Mouse (Mus musculus) myocyte (in vitro differentiated cells): ENCODE measurements around the gene Olfr1032. TPM values are rescaled to one million over a fixed set of nuclear protein-coding genes. Genes with fewer than 3 reads are reported as not detected.
"Not testable (repeated sequence)": the region's sequence is repeated elsewhere in the genome, so short reads cannot be mapped to it uniquely, and the experiment has no call there.

ENCODE experiments used
- H3K27me3 ChIP-seq: one replicate; pipeline ENCODE4 v1.6.1; 2011; ENCODE audit not compliant: control insufficient read depth, insufficient read depth, insufficient read length
- H3K36me3 ChIP-seq: one replicate; pipeline ENCODE4 v1.6.1; 2011; ENCODE audit not compliant: control insufficient read depth, insufficient read depth
- H3K4me2 ChIP-seq: one replicate; pipeline ENCODE4 v1.6.1; 2011; ENCODE audit warnings: low read depth, control low read depth
- H3K4me3 ChIP-seq: one replicate; pipeline ENCODE4 v1.5.1; 2011; ENCODE audit warnings: mild to moderate bottlenecking, control low read depth, moderate library complexity
- H3K79me2 ChIP-seq: one replicate; pipeline ENCODE4 v1.6.1; 2011; ENCODE audit not compliant: control insufficient read depth, insufficient read depth
- H3ac ChIP-seq: one replicate; pipeline ENCODE4 v1.6.1; 2011; ENCODE audit not compliant: control insufficient read depth, insufficient read length
- CEBPB ChIP-seq: IDR thresholded peaks from 2 replicates; pipeline ENCODE4 v1.6.1; 2011; ENCODE audit warnings: mild to moderate bottlenecking, moderate library complexity; ENCODE audit not compliant: poor library complexity, insufficient read depth, severe bottlenecking
- E2F4 ChIP-seq: IDR thresholded peaks from one replicate; pipeline ENCODE4 v1.6.1; 2011; ENCODE audit warnings: mild to moderate bottlenecking, control low read depth, moderate library complexity; ENCODE audit not compliant: insufficient read depth
- MAX ChIP-seq: IDR thresholded peaks from one replicate; pipeline ENCODE4 v1.6.1; 2011; ENCODE audit warnings: low read depth, mild to moderate bottlenecking, control low read depth
- MYOD1 ChIP-seq, 3 experiments: IDR thresholded peaks; one replicate each; pipeline ENCODE4 v1.6.1; 2011; ENCODE audit warnings: control low read depth in 2 of 3, low read depth in 2 of 3, mild to moderate bottlenecking in 2 of 3, moderate library complexity in 1 of 3; ENCODE audit not compliant: insufficient read length in 2 of 3, control insufficient read depth in 1 of 3
- MYOG ChIP-seq, 3 experiments: IDR thresholded peaks; one replicate each; pipeline ENCODE4 v1.6.1; 2011; ENCODE audit warnings: control low read depth in 2 of 3, low read depth in 2 of 3, mild to moderate bottlenecking in 2 of 3; ENCODE audit not compliant: insufficient read length in 2 of 3, control insufficient read depth in 1 of 3, insufficient read depth in 1 of 3
- POLR2A ChIP-seq: IDR thresholded peaks from one replicate; pipeline ENCODE4 v1.6.1; 2011; ENCODE audit warnings: low read depth, mild to moderate bottlenecking, control low read depth, moderate library complexity; ENCODE audit not compliant: insufficient read length
- POLR2AphosphoS2 ChIP-seq: IDR thresholded peaks from one replicate; pipeline ENCODE4 v1.6.1; 2011; ENCODE audit warnings: low read depth, control low read depth; ENCODE audit not compliant: insufficient read length
- REST ChIP-seq: IDR thresholded peaks from one replicate; pipeline ENCODE4 v1.6.1; 2011; ENCODE audit warnings: mild to moderate bottlenecking, control low read depth, moderate library complexity; ENCODE audit not compliant: insufficient read depth, insufficient read length
- SRF ChIP-seq: IDR thresholded peaks from one replicate; pipeline ENCODE4 v1.6.1; 2011; ENCODE audit warnings: low read depth; ENCODE audit not compliant: control insufficient read depth, insufficient read length
- TCF12 ChIP-seq: IDR thresholded peaks from one replicate; pipeline ENCODE4 v1.6.1; 2011; ENCODE audit warnings: mild to moderate bottlenecking, control low read depth; ENCODE audit not compliant: poor library complexity, insufficient read depth, severe bottlenecking
- TCF3 ChIP-seq: IDR thresholded peaks from one replicate; pipeline ENCODE4 v1.6.1; 2011; ENCODE audit warnings: low read depth, control low read depth; ENCODE audit not compliant: insufficient read length
- USF1 ChIP-seq: IDR thresholded peaks from one replicate; pipeline ENCODE4 v1.6.1; 2011; ENCODE audit warnings: low read depth, mild to moderate bottlenecking, control low read depth, moderate library complexity
- polyA plus RNA-seq: library from polyadenylated mRNA; unstranded; fragments of >200 nt; fragmentation: generic; extraction: Trizol; gene quantifications from one replicate; pipeline ENCODE4 v1.2.1, GENCODE M21; 2012; ENCODE audit warnings: missing spikeins

Gene Olfr1032
- not detected for polyA plus RNA-seq

GRCm38 (mm10) chr2:86005240-86005639 is at the start of gene Olfr1032:
Olfr1032 (plus strand) TSS chr2:86005540.
- Histone ChIP-seq H3ac (no peak within 1 kb of the TSS), H3K4me2 (no peak within 1 kb of the TSS), H3K4me3 (no peak within 1 kb of the TSS), H3K79me2 (no peaks in the 10 kb centered on the region), H3K36me3 (no peaks in the 10 kb centered on the region), H3K27me3 (no peaks in the 10 kb centered on the region)
- TF ChIP-seq POLR2AphosphoS2 (no peak), POLR2A (no peak), TCF3 (no peak), TCF12 (no peak), MYOG (IDR thresholded peaks at IDR 0.05; ENCODE audit: control insufficient read depth in 1 of 3, insufficient read depth in 1 of 3, insufficient read length in 2 of 3, low read depth in 2 of 3) (no peak), SRF (no peak), CEBPB (no peak), MYOD1 (IDR thresholded peaks at IDR 0.05; ENCODE audit: control insufficient read depth in 1 of 3, insufficient read length in 2 of 3, low read depth in 2 of 3) (no peak)

GRCm38 (mm10) chr2:85973595-85973994 is 31.7 kb upstream of the Olfr1032 start, which contains the start of gene Olfr1029:
Olfr1029 (plus strand) TSS chr2:85973895.
- H3K36me3 ChIP-seq, result no peaks in the 10 kb centered on the region
- H3K4me2 ChIP-seq, result no peak within 1 kb of the TSS
- no peak within 1 kb of the TSS for H3K4me3 ChIP-seq
- TF ChIP-seq MYOG (IDR thresholded peaks at IDR 0.05; ENCODE audit: control insufficient read depth in 1 of 3, insufficient read depth in 1 of 3, insufficient read length in 2 of 3, low read depth in 2 of 3) (no peak), E2F4 (no peak), CEBPB (no peak), REST (no peak), MYOD1 (IDR thresholded peaks at IDR 0.05; ENCODE audit: control insufficient read depth in 1 of 3, insufficient read length in 2 of 3, low read depth in 2 of 3) (no peak), SRF (no peak), USF1 (no peak), POLR2A (no peak), TCF3 (no peak), MAX (no peak), TCF12 (no peak), POLR2AphosphoS2 (no peak)
- H3ac ChIP-seq, result no peak within 1 kb of the TSS
- H3K79me2 ChIP-seq, result no peaks in the 10 kb centered on the region
- no peaks in the 10 kb centered on the region for H3K27me3 ChIP-seq

- Histone ChIP-seq H3K4me3 (no peak within 1 kb of the TSS), H3K4me2 (no peak within 1 kb of the TSS), H3K79me2 (no peaks in the 10 kb centered on the region), H3ac (no peak within 1 kb of the TSS), H3K27me3 (no peaks in the 10 kb centered on the region), H3K36me3 (no peaks in the 10 kb centered on the region)
- TF ChIP-seq POLR2AphosphoS2, result no peak
- no peak for TF ChIP-seq TCF12
- TF ChIP-seq MAX, result no peak
- no peak for TF ChIP-seq MYOG (IDR thresholded peaks at IDR 0.05; ENCODE audit: control insufficient read depth in 1 of 3, insufficient read depth in 1 of 3, insufficient read length in 2 of 3, low read depth in 2 of 3)
- no peak for TF ChIP-seq REST
- no peak for TF ChIP-seq MYOD1 (IDR thresholded peaks at IDR 0.05; ENCODE audit: control insufficient read depth in 1 of 3, insufficient read length in 2 of 3, low read depth in 2 of 3)
- no peak for TF ChIP-seq SRF
- TF ChIP-seq E2F4, result no peak
- TF ChIP-seq TCF3, result no peak
- TF ChIP-seq CEBPB, result no peak
- TF ChIP-seq USF1, result no peak
- TF ChIP-seq POLR2A, result no peak
Measured at GRCm38 (mm10) chr2:85978976-85979375, 26.4 kb upstream of the Olfr1032 start, which contains the start of gene Olfr1030. Olfr1030 (plus strand) TSS chr2:85979276.

- Histone ChIP-seq H3K27me3 (no peaks in the 10 kb centered on the region), H3K79me2 (no peaks in the 10 kb centered on the region), H3K4me2 (no peak within 1 kb of the TSS), H3K36me3 (no peaks in the 10 kb centered on the region), H3ac (no peak within 1 kb of the TSS), H3K4me3 (no peak within 1 kb of the TSS)
- TF ChIP-seq USF1 (no peak), E2F4 (no peak), REST (no peak), SRF (no peak), TCF3 (no peak), MAX (no peak), POLR2AphosphoS2 (no peak), POLR2A (no peak), MYOG (IDR thresholded peaks at IDR 0.05; ENCODE audit: control insufficient read depth in 1 of 3, insufficient read depth in 1 of 3, insufficient read length in 2 of 3, low read depth in 2 of 3) (no peak)
Measured at GRCm38 (mm10) chr2:85990004-85990403, 15.3 kb upstream of the Olfr1032 start, which contains the start of gene Olfr1031. Olfr1031 (plus strand) TSS chr2:85990304.

- H3K27me3 ChIP-seq, H3K4me3 ChIP-seq, H3K79me2 ChIP-seq, H3K36me3 ChIP-seq, H3ac ChIP-seq: not testable (repeated sequence)
- peak within 1 kb of the TSS; percentile 18 for H3K4me2 ChIP-seq
Measured at GRCm38 (mm10) chr2:86020406-86020805, 15.1 kb downstream of the Olfr1032 start, which contains the start of gene Olfr1033. Olfr1033 (plus strand) TSS chr2:86020633.

GRCm38 (mm10) chr2:86021518-86021917 is 16.2 kb downstream of the Olfr1032 start:
- H3K4me3 ChIP-seq, H3ac ChIP-seq: not testable (repeated sequence)

More at GRCm38 (mm10) chr2:86021518-86021917, 16.2 kb downstream of the Olfr1032 start:
- H3K27me3 ChIP-seq, H3K79me2 ChIP-seq, H3K4me2 ChIP-seq, H3K36me3 ChIP-seq: not testable (repeated sequence)
